Mouse (Mus musculus): ENCODE results near the gene Lmo7. TPM values are rescaled to one million over a fixed set of nuclear protein-coding genes. Genes with fewer than 3 reads are reported as not detected.

Gene Lmo7
- total and polyA plus RNA-seq, 2 experiments from 2014 or later, result 3.0 to 8.1 TPM

DNA sequence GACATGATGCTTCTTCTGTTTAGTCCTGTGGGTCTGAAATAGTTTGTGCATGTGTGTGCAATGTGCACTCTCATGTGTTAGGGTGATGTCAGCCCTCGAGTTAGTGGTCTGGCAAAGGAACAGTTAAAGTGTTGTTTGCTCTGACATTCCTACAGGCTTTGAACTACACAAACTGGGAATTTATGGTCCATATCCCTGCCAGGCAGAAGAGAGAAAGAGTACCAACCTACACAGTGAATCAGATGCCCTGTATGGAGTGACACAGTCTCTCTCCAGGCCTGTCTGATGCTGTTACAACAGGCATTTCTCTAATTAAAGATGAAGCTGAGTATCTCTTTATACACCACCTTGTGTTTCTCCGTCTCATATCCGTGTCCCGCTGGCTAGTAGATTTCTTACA is 21.2 kb downstream of the Lmo7 start:
- WGBS, result 90% methylated on average over 4 of the region's 4 CpGs
- Histone ChIP-seq H3K27ac (ENCODE audit: low read depth, low read length) (no peak overlapping the region), H3K36me3 (ENCODE audit: insufficient read depth, low read length) (no peaks in the 10 kb centered on the region), H3K4me2 (ENCODE audit: low read depth, low read length, poor library complexity, severe bottlenecking) (no peak overlapping the region), H3K4me3 (ENCODE audit: low read depth, low read length) (no peak overlapping the region), H3K9me3 (ENCODE audit: low read length) (no peaks in the 10 kb centered on the region), H3K27me3 (ENCODE audit: insufficient read depth, low read length) (no peaks in the 10 kb centered on the region), H3K4me1 (ENCODE audit: insufficient read depth, low read length) (no peaks in the 10 kb centered on the region), H3K9ac (replicated peaks; ENCODE audit: low read length, poor library complexity, severe bottlenecking) (no peak overlapping the region)
- ATAC-seq (ENCODE audit: low FRiP score) (no peak), DNase-seq (ENCODE audit: low spot score) (no peak)
- TF ChIP-seq CTCF (IDR thresholded peaks at IDR 0.05), result no peak

DNA sequence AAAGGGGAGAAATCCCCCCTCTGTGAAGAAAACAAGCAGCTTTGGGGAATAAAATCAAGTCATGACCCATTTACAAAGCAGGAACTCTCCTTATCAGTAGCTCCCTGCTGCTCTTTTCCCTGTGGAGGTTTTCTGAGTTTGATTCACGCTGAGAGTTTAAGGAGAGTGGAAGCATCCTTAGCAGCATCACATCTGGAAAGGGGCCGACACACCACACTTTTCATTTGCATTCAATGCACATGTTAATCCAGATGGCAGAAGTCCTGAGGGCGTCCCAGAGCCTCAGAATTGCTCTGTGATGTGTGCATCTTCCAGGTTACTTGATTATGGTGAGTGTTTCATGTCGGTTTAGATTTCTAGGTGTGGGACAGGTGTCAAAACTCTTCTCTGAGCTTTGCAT is 25.7 kb downstream of the Lmo7 start:
- WGBS, result 28% methylated on average over 4 of the region's 4 CpGs
- Histone ChIP-seq H3K4me1 (ENCODE audit: insufficient read depth, low read length) (no peaks in the 10 kb centered on the region), H3K27me3 (ENCODE audit: insufficient read depth, low read length) (no peaks in the 10 kb centered on the region), H3K9ac (replicated peaks; ENCODE audit: low read length, poor library complexity, severe bottlenecking) (no peak overlapping the region), H3K4me3 (ENCODE audit: low read depth, low read length) (no peak overlapping the region), H3K36me3 (ENCODE audit: insufficient read depth, low read length) (no peaks in the 10 kb centered on the region), H3K4me2 (ENCODE audit: low read depth, low read length, poor library complexity, severe bottlenecking) (no peak overlapping the region), H3K27ac (ENCODE audit: low read depth, low read length) (no peak overlapping the region), H3K9me3 (ENCODE audit: low read length) (no peaks in the 10 kb centered on the region)
- no peak for ATAC-seq (ENCODE audit: low FRiP score)
- TF ChIP-seq CTCF (IDR thresholded peaks at IDR 0.05), result no peak
- DNase-seq (ENCODE audit: low spot score), result peak; percentile 12

DNA sequence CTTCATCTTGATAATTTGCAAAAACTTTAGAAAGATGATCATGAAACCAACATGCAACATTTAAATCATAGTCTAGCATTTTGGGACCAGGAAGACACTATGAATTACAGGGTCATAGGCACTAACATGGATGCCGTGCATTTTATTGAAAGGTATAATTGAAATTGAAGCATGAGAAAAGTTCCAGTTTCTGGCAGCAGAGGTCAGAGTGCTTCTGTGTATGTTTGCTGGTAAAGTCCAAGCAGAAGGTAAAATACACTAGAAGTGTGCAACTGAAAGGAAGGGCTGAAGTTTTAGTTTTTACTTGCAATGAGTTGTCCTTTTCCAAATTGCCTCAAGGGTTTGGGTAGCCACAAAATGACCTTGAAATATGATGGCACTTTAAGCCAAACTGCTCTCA is 32.5 kb downstream of the Lmo7 start:
- Histone ChIP-seq H3K36me3 (ENCODE audit: insufficient read depth, low read length) (no peaks in the 10 kb centered on the region), H3K9ac (replicated peaks; ENCODE audit: low read length, poor library complexity, severe bottlenecking) (no peak overlapping the region), H3K4me2 (ENCODE audit: low read depth, low read length, poor library complexity, severe bottlenecking) (no peak overlapping the region), H3K4me1 (ENCODE audit: insufficient read depth, low read length) (no peaks in the 10 kb centered on the region), H3K27ac (ENCODE audit: low read depth, low read length) (no peak overlapping the region), H3K27me3 (ENCODE audit: insufficient read depth, low read length) (no peaks in the 10 kb centered on the region), H3K4me3 (ENCODE audit: low read depth, low read length) (no peak overlapping the region), H3K9me3 (ENCODE audit: low read length) (no peaks in the 10 kb centered on the region)
- DNase-seq (ENCODE audit: low spot score), result peak; percentile 43
- peak; percentile 78 for TF ChIP-seq CTCF (IDR thresholded peaks at IDR 0.05)
- ATAC-seq (ENCODE audit: low FRiP score), result no peak
- WGBS, result 43% methylated on average over 1 of the region's 1 CpGs

DNA sequence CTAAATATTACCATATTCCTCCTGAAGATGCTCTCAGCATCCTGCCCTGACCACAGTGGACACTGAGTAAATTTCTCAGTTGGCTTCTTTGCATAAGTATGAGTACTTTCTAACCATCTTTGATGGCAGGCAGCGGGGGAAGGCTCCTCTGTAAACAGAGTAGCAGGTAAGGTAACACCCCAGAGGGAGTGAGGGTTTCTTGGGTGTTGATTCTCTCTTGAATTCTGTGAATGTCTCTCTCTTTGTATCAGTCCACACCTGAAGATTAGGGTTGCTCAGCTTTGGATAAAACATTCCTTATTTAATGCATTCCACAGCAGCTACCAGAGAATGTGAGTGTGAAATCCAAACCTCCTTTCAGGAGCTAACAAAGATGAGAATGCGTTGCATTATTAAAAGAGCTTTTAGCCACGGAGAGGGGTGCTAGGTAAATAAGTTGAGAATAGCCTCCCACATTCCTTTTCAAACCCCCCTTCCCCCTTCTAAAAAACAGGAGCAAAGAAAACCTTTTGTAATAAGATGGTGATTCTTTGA is 34.1 kb downstream of the Lmo7 start:
- 30% methylated on average over 3 of the region's 3 CpGs for WGBS
- H3K27me3 ChIP-seq (ENCODE audit: insufficient read depth, low read length), result no peaks in the 10 kb centered on the region
- H3K9ac ChIP-seq (replicated peaks; ENCODE audit: low read length, poor library complexity, severe bottlenecking), result no peak overlapping the region
- TF ChIP-seq CTCF (IDR thresholded peaks at IDR 0.05), result no peak
- no peak overlapping the region for H3K4me3 ChIP-seq (ENCODE audit: low read depth, low read length)
- no peak for ATAC-seq (ENCODE audit: low FRiP score)
- H3K9me3 ChIP-seq (ENCODE audit: low read length), result no peaks in the 10 kb centered on the region
- no peak overlapping the region for H3K4me2 ChIP-seq (ENCODE audit: low read depth, low read length, poor library complexity, severe bottlenecking)
- no peaks in the 10 kb centered on the region for H3K36me3 ChIP-seq (ENCODE audit: insufficient read depth, low read length)
- H3K4me1 ChIP-seq (ENCODE audit: insufficient read depth, low read length), result no peaks in the 10 kb centered on the region
- DNase-seq (ENCODE audit: low spot score), result no peak
- H3K27ac ChIP-seq (ENCODE audit: low read depth, low read length), result no peak overlapping the region

DNA sequence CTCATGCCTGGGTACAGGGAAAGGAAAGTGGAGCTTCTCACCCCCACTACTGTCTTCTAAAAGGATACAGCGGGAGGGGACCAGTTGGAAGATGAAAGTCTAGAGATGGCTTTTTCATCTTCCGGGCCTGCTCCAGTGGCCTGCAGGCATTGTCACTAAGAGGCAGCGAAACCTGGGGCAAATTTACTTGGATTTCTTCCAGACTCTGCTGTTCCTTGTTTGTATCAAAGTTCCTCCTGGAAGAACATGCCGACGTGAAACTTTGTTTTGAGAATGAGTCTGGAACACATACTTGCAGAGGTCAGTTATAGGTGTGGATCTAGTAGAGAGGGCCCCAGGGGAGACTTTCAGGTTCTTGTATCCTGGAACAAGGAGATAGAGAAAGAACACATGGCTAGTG is 41.6 kb downstream of the Lmo7 start:
- TF ChIP-seq CTCF (IDR thresholded peaks at IDR 0.05), result no peak
- WGBS, result 80% methylated on average over 5 of the region's 5 CpGs

DNA sequence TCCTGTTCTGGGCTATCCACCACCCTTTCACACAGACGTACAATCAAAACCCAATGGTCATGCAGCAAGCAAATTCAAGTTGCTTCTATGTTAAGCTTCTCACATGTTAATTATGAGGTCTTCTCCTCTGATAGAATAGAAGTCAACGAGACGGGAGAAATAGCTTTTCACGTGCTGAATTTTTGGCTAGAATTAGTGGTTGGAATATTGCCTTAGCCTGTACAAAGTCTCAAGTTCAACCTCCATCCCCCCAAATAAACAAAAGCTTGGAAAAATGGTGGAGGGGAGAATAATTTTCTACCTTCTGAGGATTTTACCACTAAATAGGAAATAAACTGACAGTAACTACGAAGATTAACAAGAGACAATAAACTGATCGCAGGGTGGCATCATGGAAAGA is 42.0 kb downstream of the Lmo7 start:
- H3K9ac ChIP-seq (replicated peaks; ENCODE audit: low read length, poor library complexity, severe bottlenecking), result no peak overlapping the region
- H3K27me3 ChIP-seq (ENCODE audit: insufficient read depth, low read length), result no peaks in the 10 kb centered on the region
- no peak overlapping the region for H3K27ac ChIP-seq (ENCODE audit: low read depth, low read length)
- no peaks in the 10 kb centered on the region for H3K36me3 ChIP-seq (ENCODE audit: insufficient read depth, low read length)
- 96% methylated on average over 6 of the region's 6 CpGs for WGBS
- H3K4me3 ChIP-seq (ENCODE audit: low read depth, low read length), result no peak overlapping the region
- DNase-seq (ENCODE audit: low spot score) (no peak), ATAC-seq (ENCODE audit: low FRiP score) (no peak)
- no peak for TF ChIP-seq CTCF (IDR thresholded peaks at IDR 0.05)
- H3K9me3 ChIP-seq (ENCODE audit: low read length), result no peaks in the 10 kb centered on the region
- H3K4me1 ChIP-seq (ENCODE audit: insufficient read depth, low read length), result no peaks in the 10 kb centered on the region
- no peak overlapping the region for H3K4me2 ChIP-seq (ENCODE audit: low read depth, low read length, poor library complexity, severe bottlenecking)

More for the DNA sequence above, 41.6 kb downstream of the Lmo7 start:
- no peaks in the 10 kb centered on the region for H3K4me1 ChIP-seq (ENCODE audit: insufficient read depth, low read length)
- DNase-seq (ENCODE audit: low spot score) (no peak), ATAC-seq (ENCODE audit: low FRiP score) (no peak)
- H3K4me2 ChIP-seq (ENCODE audit: low read depth, low read length, poor library complexity, severe bottlenecking), result no peak overlapping the region
- H3K9ac ChIP-seq (replicated peaks; ENCODE audit: low read length, poor library complexity, severe bottlenecking), result no peak overlapping the region
- H3K27me3 ChIP-seq (ENCODE audit: insufficient read depth, low read length), result no peaks in the 10 kb centered on the region
- H3K36me3 ChIP-seq (ENCODE audit: insufficient read depth, low read length), result no peaks in the 10 kb centered on the region
- H3K27ac ChIP-seq (ENCODE audit: low read depth, low read length), result no peak overlapping the region
- H3K4me3 ChIP-seq (ENCODE audit: low read depth, low read length), result no peak overlapping the region
- H3K9me3 ChIP-seq (ENCODE audit: low read length), result no peaks in the 10 kb centered on the region

Data from midbrain, postnatal 0 days (tissue).